Mouse (Mus musculus): ENCODE data around the gene Mfsd4a. TPM values are rescaled to one million over a fixed set of nuclear protein-coding genes. Genes with fewer than 3 reads are reported as not detected.
A peak's percentile ranks its signal among the peaks of the same experiment; 100 is the strongest.

The Mfsd4a gene
- total RNA-seq (2021) = 1 to 10 TPM; 1.3 to 1.4 TPM

- DNase-seq = peak; percentile 56
Measured at GRCm38 (mm10) chr1:132067261-132068255, at the start of gene Mfsd4a. Gene Mfsd4a (minus strand): TSS chr1:132068062.

DNA sequence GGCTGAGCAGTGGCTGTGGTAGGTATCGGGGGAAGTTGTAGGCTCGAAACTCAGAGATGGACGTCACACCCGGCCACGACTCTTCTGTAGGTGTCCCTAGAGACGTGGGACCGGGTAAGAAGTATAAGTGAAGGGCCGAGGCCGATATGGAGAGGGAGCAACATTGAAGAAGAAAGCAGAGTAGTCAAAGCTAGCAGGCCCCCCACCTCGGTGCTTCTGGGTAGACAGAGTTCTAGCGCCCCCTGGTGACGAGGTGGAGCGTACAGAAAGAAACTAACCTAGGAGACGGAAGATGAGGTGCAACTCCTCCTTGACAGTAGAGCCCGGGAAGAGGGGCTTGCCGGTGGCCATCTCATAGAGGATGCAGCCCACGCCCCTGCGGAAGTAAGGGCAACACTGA, 48.7 kb upstream of the Mfsd4a start:
- peak; percentile 80 for DNase-seq

GRCm38 (mm10) chr1:132113098-132113497, 45.2 kb upstream of the Mfsd4a start:
- DNase-seq = no peak

DNA sequence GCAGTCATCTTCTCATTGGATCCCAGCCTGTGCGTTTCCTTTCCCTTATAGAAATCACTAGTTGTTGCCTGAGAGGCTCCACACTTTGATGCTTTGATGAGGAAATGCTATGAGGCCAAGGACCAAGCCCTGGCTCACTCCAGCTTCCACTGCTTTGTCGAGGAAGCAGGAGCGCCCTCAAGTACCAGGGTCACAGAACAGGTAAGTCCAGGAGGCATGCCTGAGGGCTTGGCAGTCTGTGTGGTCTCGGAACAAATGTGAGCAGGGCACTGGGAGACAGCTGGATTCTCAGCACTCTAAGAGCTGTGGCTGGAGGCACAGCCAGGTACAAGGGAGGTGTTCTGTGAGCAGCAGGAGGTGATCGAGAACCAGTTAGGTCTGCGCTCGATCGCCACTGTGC, 44.6 kb upstream of the Mfsd4a start:
- no peak for DNase-seq

DNA sequence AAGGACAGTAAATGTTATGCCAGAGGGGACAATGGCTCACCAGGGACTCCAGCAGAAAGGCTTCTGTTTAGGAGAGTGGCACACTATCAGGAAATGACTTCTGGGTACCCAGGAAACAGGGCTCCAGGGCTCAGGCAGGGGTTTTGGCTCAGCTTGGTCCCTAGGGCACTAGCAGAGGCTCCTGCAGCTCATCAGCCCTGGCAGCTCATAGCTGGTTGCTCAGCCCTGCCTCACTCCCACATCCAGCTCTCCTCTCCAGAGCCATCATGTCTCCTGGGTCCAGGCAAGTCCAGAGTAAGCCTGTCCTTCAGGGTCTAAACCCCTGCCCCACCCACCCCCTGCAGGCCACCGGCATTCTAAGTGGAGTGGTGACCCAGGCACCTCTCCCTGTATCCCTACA, 43.5 kb upstream of the Mfsd4a start:
- no peak for DNase-seq

- DNase-seq = no peak
Measured at GRCm38 (mm10) chr1:132109368-132109767, 41.5 kb upstream of the Mfsd4a start.

GRCm38 (mm10) chr1:132104353-132104752, 36.5 kb upstream of the Mfsd4a start:
- DNase-seq = no peak

DNA sequence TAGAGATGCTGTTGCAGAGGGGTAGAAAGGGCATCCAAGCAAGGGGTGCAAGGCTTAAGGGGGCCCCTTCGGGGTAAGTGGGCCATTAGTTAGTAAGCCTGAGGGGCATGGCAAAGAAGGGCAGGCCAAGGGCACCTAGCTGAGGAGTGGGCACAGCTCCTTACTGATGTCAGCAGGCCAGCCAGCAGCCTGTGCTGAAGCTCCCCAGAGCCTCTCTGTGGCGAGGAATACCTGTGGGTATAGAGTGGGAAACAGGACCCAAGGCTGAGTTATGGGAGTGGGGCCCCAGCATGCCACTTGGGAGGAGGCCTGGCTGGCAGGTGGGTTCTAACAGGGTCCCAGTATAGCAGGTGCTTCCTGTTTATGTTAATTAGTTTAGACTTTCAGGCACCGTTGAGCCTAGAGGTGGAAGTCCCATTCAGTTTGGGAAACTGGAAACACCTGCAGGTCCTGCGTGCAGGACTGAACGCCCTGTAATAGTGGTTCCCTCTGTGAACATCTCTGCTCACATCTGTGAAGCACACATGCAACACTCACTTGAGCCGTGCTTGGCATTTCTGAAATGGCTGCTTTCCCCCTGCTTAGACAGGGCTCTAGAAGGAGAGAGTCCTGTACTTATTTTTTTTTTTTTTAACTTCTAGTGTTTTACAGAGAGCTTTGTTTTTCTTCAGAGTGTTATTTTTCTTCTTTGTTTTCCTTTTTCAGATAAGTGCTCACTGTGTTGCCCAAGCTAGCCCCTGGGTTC, 34.3 kb upstream of the Mfsd4a start:
- no peak for DNase-seq

- DNase-seq = no peak
Measured at GRCm38 (mm10) chr1:132099775-132100174, 31.9 kb upstream of the Mfsd4a start.

- no peak for DNase-seq
Measured at GRCm38 (mm10) chr1:132099016-132099415, 31.2 kb upstream of the Mfsd4a start.

DNA sequence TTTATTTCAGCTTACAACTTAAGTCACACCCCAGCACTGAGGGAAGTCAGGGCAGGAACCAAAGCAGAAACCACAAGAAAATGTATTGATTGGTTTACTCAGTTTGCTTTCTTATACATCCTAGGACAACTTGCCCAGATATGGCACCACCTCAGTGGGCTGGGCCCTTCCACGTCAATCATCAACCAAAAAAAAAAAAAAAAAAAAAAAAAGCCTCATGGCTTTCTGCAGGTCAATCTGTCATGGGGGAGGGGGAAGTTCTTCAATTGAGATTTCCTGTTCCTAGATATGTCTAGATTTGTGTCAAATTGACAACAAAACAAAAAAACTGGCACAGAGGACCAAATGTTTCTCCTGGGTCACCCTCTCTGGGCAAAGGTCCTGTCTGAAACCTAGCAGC, 30.2 kb upstream of the Mfsd4a start:
- no peak for DNase-seq

- peak; percentile 76 for DNase-seq
Measured at GRCm38 (mm10) chr1:132095356-132096004, 27.6 kb upstream of the Mfsd4a start.

DNA sequence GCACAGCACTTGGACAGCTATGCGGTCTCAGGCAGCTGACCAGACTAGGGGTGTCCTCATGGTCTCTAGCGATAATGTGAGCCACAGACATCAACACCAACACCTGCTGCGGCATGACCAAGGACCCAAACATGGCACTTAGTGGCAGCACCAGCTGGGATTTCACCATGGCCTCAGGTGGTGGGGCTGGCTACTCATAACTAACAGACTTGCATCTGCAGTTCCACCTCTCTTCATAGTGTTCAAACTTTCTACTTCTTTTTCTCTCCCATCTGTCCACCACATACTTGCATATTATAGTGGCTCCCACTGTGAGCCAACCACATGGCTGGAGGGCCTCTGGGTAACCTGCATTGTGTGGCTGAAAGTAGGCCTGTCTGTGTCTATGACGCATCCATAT, 25.4 kb upstream of the Mfsd4a start:
- no peak for DNase-seq

DNA sequence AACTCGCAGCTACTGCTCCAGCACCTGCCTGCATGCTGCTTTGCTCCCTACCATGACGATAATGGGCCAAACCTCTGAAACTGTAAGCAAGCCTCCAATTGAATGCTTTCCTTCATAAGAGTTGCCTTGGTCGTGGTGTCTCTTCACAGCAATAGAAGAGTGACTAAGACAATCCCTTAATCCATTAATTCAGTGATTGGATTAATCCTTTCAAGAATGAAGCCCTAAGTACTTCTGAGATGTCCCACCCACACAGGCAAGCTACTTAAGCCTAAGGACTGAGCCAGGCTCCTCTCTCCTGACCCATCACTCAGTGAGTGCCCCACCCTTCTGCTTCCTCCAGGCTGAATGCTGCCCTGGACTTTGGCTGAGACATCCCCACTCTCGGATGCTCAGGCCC, 22.4 kb upstream of the Mfsd4a start:
- no peak for DNase-seq

DNA sequence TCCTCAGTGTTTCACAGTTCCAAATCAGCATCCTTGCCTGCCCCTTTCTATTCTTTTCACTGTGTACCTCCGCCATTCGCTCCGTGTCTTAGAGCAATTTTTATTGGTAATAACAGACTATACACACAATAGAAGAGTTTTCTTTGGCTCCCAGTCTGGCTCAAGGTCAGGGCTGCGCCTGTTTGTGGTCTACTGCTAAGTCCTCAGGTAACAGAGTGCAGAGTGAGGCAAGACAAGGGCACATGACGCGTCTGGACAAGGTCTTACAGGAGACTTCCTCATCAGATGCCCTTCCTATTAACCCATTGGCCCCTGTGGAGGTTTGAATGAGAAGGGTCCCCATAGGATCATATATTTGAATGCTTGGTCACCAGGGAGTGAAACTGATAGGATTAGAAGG, 21.9 kb upstream of the Mfsd4a start:
- DNase-seq = no peak

GRCm38 (mm10) chr1:132088181-132088671, 20.4 kb upstream of the Mfsd4a start:
- no peak for DNase-seq

DNA sequence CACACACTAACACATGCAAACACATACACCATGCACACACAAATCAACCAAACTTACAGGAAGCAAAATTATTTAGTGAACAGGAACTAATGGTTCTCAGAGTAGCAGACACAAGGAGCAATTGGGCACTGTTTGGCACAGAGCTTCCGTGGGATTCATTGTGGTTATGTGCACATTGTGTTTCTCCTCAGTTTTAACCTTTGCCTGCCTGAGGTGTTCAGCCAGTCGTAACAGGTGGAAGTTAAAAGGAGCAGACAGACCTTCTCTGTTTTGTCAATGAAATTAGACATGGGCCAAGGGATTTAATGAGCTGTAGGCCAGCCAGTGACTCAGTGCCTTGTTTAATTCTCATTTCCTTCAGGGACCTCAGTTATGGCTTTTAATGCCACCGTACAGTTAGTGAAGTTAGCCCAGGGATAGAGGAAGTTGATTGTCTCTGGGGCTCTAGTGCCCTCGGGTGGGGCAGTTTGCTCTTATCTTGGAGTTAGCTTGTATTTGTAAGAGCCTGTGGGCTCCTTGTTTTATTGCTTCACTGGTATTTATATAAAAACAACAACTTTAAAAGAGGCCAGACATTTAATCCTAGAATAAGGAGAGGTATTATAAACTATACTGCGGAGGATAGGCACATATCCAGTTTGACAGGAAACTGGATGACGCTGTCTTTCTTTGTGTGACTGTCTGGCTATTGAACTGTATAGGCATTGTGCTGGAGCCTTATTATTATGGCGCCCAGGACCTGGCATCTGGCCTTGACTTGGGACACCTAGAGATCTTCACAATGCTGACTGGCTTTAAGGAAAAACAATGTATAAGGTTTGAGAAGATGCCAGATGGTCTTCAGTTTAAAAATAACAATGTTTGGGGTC, 17.6 kb upstream of the Mfsd4a start:
- no peak for DNase-seq

DNA sequence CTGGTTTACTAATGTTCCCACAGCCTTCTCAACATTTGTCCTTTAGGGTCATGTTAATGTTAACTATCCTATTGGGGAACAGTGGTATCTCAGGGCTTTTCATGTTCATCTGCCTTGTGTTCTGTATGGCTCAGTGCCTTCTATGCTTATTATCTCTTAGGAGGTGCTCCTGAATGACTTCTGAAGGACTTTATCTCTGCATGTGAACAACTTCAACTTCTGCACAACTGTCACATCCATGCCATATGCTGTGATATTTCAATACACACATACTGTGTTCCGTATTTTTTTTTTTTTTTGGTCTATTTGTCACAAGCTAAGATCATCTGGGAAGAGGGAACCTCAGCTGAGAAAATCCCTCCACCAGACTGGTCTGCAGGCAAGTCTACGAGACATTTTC, 10.6 kb upstream of the Mfsd4a start:
- no peak for DNase-seq

DNA sequence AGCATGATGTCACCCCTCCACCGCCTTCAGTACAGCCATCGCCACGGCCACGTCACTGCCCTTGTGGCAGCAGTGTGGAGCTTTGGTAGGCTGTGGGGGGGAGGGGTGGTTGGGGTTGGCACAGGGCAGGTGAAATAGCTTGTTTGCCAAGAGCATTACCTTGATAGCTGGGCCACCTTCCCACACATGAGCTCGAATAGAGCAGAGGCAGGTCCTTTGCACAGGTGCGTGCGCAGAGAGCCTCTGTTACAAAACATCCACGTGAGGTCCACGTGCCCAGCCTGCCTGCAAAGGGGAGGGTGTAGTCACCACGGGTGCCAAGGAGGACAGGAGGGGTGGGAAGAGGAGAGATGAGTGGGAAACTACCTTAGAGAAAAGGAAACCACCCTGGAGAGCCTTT, 7.7 kb upstream of the Mfsd4a start:
- DNase-seq = no peak

- no peak for DNase-seq
Measured at GRCm38 (mm10) chr1:132070659-132071058, 2.8 kb upstream of the Mfsd4a start.

- DNase-seq = no peak
Measured at GRCm38 (mm10) chr1:132069436-132069835, 1.6 kb upstream of the Mfsd4a start.
